Mouse (Mus musculus) spleen, adult 2 months (tissue): ENCODE measurements around the gene Maml2.

Experiments
- CTCF ChIP-seq: fragments of 200-500 bp; IDR thresholded peaks from 2 replicates; pipeline ENCODE4 v1.5.1; 2011; ENCODE audit warnings: mild to moderate bottlenecking, inconsistent platforms; ENCODE audit not compliant: insufficient read depth, insufficient read length, insufficient replicate concordance; ENCODE audit errors: extremely low read depth
- POLR2A ChIP-seq: fragments of 200-500 bp; IDR thresholded peaks from 2 replicates; pipeline ENCODE4 v1.6.1; 2011; ENCODE audit warnings: low read depth, low read length, inconsistent platforms

- TF ChIP-seq CTCF, result no peak
- no peak for TF ChIP-seq POLR2A
Measured at GRCm38 (mm10) chr9:13613325-13614268, 315.8 kb downstream of the Maml2 start.
